Mouse (Mus musculus): ENCODE data around the gene Zscan5b. TPM values are rescaled to one million over a fixed set of nuclear protein-coding genes. Genes with fewer than 3 reads are reported as not detected.
A peak's percentile ranks its signal among the peaks of the same experiment; 100 is the strongest.

The Zscan5b gene
- polyA plus RNA-seq, 1 experiment from 2014 or later, result not detected

DNA sequence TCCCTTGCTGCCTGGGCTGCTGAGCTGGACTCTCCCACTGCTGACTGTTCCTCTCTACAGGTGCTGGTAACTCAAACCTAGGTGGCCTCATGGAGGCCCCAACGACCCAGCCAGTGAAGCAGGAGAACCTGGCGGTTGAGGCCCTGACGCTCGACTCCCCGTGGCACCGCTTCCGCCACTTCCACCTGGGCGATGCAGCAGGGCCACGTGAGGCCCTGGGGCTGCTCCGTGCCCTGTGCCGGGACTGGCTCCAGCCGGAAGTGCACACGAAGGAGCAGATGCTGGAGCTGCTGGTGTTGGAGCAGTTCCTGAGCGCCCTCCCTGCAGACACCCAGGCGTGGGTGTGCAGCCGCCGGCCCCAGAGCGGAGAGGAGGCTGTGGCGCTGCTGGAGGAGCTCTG, 38.3 kb upstream of the Zscan5b start:
- no peaks in the 10 kb centered on the region for H3K27me3 ChIP-seq (replicated peaks; ENCODE audit: control insufficient read depth, insufficient read depth, low read length)
- ATAC-seq, result no peak
- no peaks in the 10 kb centered on the region for H3K9me3 ChIP-seq (ENCODE audit: control insufficient read depth)
- H3K27ac ChIP-seq (ENCODE audit: low read depth, low read length), result no peak overlapping the region
- H3K36me3 ChIP-seq (ENCODE audit: control insufficient read depth, insufficient read depth), result peaks cover 46% of the 10 kb centered on the region
- no peak overlapping the region for H3K9ac ChIP-seq (ENCODE audit: low read depth, low read length)
- H3K4me2 ChIP-seq (replicated peaks; ENCODE audit: low read depth), result no peak overlapping the region
- H3K4me1 ChIP-seq (replicated peaks; ENCODE audit: control insufficient read depth, insufficient read depth, low read length), result no peaks in the 10 kb centered on the region
- no peak for TF ChIP-seq CTCF (IDR thresholded peaks at IDR 0.05; ENCODE audit: low read depth)
- 94% methylated on average over 19 of the region's 19 CpGs for WGBS
- H3K4me3 ChIP-seq (ENCODE audit: low read depth, low read length), result no peak overlapping the region

DNA sequence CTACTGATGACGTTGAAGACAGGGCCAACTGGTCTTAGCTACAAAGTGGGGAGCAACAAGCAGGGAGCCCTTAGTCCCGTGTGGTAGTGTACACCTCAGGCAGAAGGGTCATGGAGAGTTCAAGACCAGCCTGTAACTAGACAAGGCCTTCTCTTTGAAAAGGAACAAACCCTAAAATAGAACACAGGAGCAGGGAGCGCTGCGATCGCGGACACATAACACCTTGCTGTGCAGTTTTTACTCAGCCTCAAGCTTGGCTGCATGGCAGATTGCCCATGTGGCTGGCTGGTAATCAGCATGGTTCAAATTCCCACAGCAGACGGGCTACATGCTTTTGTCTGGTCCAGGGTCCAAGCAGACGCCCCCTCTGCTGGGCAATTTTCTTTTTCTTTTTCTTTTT, 37.6 kb upstream of the Zscan5b start:
- no peak for ATAC-seq
- Histone ChIP-seq H3K9ac (ENCODE audit: low read depth, low read length) (no peak overlapping the region), H3K4me3 (ENCODE audit: low read depth, low read length) (no peak overlapping the region), H3K9me3 (ENCODE audit: control insufficient read depth) (no peaks in the 10 kb centered on the region), H3K27ac (ENCODE audit: low read depth, low read length) (no peak overlapping the region), H3K36me3 (ENCODE audit: control insufficient read depth, insufficient read depth) (peaks cover 50% of the 10 kb centered on the region), H3K4me2 (replicated peaks; ENCODE audit: low read depth) (no peak overlapping the region), H3K27me3 (replicated peaks; ENCODE audit: control insufficient read depth, insufficient read depth, low read length) (no peaks in the 10 kb centered on the region), H3K4me1 (replicated peaks; ENCODE audit: control insufficient read depth, insufficient read depth, low read length) (no peaks in the 10 kb centered on the region)
- WGBS, result 89% methylated on average over 8 of the region's 8 CpGs
- no peak for TF ChIP-seq CTCF (IDR thresholded peaks at IDR 0.05; ENCODE audit: low read depth)

DNA sequence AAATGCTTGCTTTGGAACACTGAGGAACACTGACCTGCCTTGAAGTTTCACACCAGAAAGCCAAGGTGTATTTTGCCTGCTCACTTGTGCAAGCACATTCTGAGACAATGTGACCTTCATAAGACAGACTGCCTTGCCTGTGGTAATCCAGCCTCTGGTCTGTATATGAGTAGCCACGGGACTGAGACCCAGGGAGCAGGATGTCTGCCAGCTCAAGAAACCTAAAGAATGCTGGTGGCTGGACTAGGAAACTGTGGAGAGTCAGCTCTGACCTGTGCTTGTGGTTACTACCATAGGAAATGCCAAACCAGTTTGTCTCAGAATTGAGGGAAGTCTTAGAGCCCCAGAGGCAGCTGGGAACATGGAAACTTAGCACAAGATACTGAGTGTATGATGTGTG, 36.7 kb upstream of the Zscan5b start:
- no peak for TF ChIP-seq CTCF (IDR thresholded peaks at IDR 0.05; ENCODE audit: low read depth)
- H3K27ac ChIP-seq (ENCODE audit: low read depth, low read length), result no peak overlapping the region
- ATAC-seq, result no peak

DNA sequence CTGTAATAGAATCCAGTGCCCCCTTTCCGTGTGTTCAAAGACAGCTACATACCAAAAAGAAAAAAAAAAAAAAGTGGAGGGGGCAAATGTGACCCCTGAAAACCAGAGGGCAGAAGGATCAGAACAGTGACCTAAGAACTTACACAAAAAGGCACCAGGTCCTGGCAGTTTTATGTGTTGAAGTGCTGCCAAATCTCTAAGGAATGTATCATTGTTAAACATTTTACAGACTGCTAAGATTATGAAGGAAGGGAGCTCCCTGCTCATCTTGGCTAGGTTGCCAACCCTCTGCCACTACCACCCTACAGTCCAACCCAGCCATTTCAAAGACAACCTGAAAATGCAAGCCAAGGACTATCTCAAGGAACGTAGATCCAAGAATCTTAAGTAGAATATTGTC, 35.9 kb upstream of the Zscan5b start:
- H3K4me2 ChIP-seq (replicated peaks; ENCODE audit: low read depth), result no peak overlapping the region
- H3K4me1 ChIP-seq (replicated peaks; ENCODE audit: control insufficient read depth, insufficient read depth, low read length), result no peaks in the 10 kb centered on the region
- H3K27ac ChIP-seq (ENCODE audit: low read depth, low read length), result no peak overlapping the region
- H3K27me3 ChIP-seq (replicated peaks; ENCODE audit: control insufficient read depth, insufficient read depth, low read length), result no peaks in the 10 kb centered on the region
- no peak overlapping the region for H3K9ac ChIP-seq (ENCODE audit: low read depth, low read length)
- H3K4me3 ChIP-seq (ENCODE audit: low read depth, low read length), result no peak overlapping the region
- H3K36me3 ChIP-seq (ENCODE audit: control insufficient read depth, insufficient read depth), result peaks cover 49% of the 10 kb centered on the region
- no peaks in the 10 kb centered on the region for H3K9me3 ChIP-seq (ENCODE audit: control insufficient read depth)
- no peak for TF ChIP-seq CTCF (IDR thresholded peaks at IDR 0.05; ENCODE audit: low read depth)
- 89% methylated on average over 2 of the region's 2 CpGs for WGBS
- ATAC-seq, result no peak

More for the DNA sequence above, 36.7 kb upstream of the Zscan5b start:
- 74% methylated on average over 1 of the region's 1 CpGs for WGBS
- H3K9ac ChIP-seq (ENCODE audit: low read depth, low read length), result no peak overlapping the region
- no peaks in the 10 kb centered on the region for H3K27me3 ChIP-seq (replicated peaks; ENCODE audit: control insufficient read depth, insufficient read depth, low read length)
- H3K9me3 ChIP-seq (ENCODE audit: control insufficient read depth), result no peaks in the 10 kb centered on the region
- H3K4me1 ChIP-seq (replicated peaks; ENCODE audit: control insufficient read depth, insufficient read depth, low read length), result no peaks in the 10 kb centered on the region
- peaks cover 49% of the 10 kb centered on the region for H3K36me3 ChIP-seq (ENCODE audit: control insufficient read depth, insufficient read depth)
- H3K4me3 ChIP-seq (ENCODE audit: low read depth, low read length), result no peak overlapping the region
- no peak overlapping the region for H3K4me2 ChIP-seq (replicated peaks; ENCODE audit: low read depth)

DNA sequence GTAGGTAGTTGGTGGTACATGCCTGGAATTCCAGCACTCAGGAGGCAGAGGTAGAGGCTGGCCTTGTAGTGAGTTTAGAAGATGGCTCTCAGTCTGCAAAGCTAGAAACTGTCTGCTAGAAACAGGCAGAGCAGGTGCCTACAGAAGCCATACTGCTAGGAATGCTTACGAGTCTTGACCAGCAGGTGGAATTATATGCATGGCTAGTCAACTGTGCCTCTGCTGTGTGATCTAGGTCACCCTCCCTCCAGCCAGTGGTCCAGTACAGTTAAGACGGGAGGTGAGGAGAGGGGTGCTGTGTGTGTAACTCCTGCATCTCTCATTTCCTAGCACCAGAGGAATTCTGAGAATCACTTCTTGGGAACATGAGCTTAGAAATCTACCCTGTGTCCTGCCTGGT, 35.3 kb upstream of the Zscan5b start:
- H3K9me3 ChIP-seq (ENCODE audit: control insufficient read depth), result no peaks in the 10 kb centered on the region
- no peak overlapping the region for H3K4me2 ChIP-seq (replicated peaks; ENCODE audit: low read depth)
- ATAC-seq, result no peak
- no peaks in the 10 kb centered on the region for H3K4me1 ChIP-seq (replicated peaks; ENCODE audit: control insufficient read depth, insufficient read depth, low read length)
- WGBS, result 85% methylated on average over 2 of the region's 2 CpGs
- H3K4me3 ChIP-seq (ENCODE audit: low read depth, low read length), result no peak overlapping the region
- no peaks in the 10 kb centered on the region for H3K27me3 ChIP-seq (replicated peaks; ENCODE audit: control insufficient read depth, insufficient read depth, low read length)
- no peak overlapping the region for H3K9ac ChIP-seq (ENCODE audit: low read depth, low read length)
- TF ChIP-seq CTCF (IDR thresholded peaks at IDR 0.05; ENCODE audit: low read depth), result no peak
- peaks cover 49% of the 10 kb centered on the region for H3K36me3 ChIP-seq (ENCODE audit: control insufficient read depth, insufficient read depth)
- no peak overlapping the region for H3K27ac ChIP-seq (ENCODE audit: low read depth, low read length)

DNA sequence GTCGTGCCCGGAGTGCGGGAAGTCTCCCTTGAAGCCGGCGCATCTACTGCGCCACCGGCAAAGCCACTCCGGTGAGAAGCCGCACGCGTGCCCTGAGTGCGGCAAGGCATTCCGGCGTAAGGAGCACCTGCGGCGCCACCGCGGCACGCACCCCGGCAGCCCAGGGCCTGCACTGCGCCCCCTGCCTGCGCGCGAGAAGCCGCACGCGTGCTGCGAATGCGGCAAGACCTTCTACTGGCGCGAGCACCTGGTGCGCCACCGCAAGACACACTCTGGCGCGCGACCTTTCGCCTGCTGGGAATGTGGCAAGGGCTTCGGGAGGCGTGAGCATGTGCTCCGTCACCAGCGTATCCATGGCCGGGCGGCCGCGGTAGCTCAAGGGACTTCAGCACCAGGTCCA, 32.5 kb upstream of the Zscan5b start:
- peak; percentile 57 for TF ChIP-seq CTCF (IDR thresholded peaks at IDR 0.05; ENCODE audit: low read depth)
- H3K9ac ChIP-seq (ENCODE audit: low read depth, low read length), result no peak overlapping the region
- no peaks in the 10 kb centered on the region for H3K4me1 ChIP-seq (replicated peaks; ENCODE audit: control insufficient read depth, insufficient read depth, low read length)
- H3K4me2 ChIP-seq (replicated peaks; ENCODE audit: low read depth), result no peak overlapping the region
- H3K27ac ChIP-seq (ENCODE audit: low read depth, low read length), result no peak overlapping the region
- no peaks in the 10 kb centered on the region for H3K9me3 ChIP-seq (ENCODE audit: control insufficient read depth)
- H3K27me3 ChIP-seq (replicated peaks; ENCODE audit: control insufficient read depth, insufficient read depth, low read length), result no peaks in the 10 kb centered on the region
- WGBS, result 51% methylated on average over 45 of the region's 45 CpGs
- H3K4me3 ChIP-seq (ENCODE audit: low read depth, low read length), result no peak overlapping the region
- ATAC-seq, result 0 out of 2 replicates have a peak, but pooled peaks have one; percentile 11
- H3K36me3 ChIP-seq (ENCODE audit: control insufficient read depth, insufficient read depth), result peaks cover 38% of the 10 kb centered on the region

DNA sequence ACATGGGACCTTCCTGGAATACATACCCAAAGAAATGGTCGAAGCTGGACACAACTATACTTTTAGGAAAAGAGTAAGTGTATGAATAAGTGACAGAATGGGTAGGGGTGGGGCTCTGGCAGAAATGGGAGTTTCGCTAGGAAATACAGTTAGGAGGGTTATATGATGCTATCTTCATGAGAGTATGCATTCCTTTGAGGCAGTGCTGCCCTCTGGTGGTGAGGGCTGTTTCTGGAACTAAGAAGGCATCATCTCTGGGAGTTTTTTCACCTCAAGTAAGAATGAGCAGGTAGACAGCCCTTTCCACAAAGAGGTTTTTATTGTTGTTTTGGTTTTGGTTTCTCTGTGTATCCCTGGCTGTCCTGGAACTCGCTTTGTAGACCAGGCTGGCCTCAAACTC, 30.7 kb upstream of the Zscan5b start:
- Histone ChIP-seq H3K9me3 (ENCODE audit: control insufficient read depth) (no peaks in the 10 kb centered on the region), H3K4me2 (replicated peaks; ENCODE audit: low read depth) (no peak overlapping the region), H3K27me3 (replicated peaks; ENCODE audit: control insufficient read depth, insufficient read depth, low read length) (no peaks in the 10 kb centered on the region), H3K27ac (ENCODE audit: low read depth, low read length) (no peak overlapping the region), H3K4me3 (ENCODE audit: low read depth, low read length) (no peak overlapping the region), H3K36me3 (ENCODE audit: control insufficient read depth, insufficient read depth) (peaks cover 22% of the 10 kb centered on the region; the same call in 1 of the 2 replicates), H3K9ac (ENCODE audit: low read depth, low read length) (no peak overlapping the region), H3K4me1 (replicated peaks; ENCODE audit: control insufficient read depth, insufficient read depth, low read length) (no peaks in the 10 kb centered on the region)
- 0 out of 2 replicates have a peak, but pooled peaks have one; percentile 26 for ATAC-seq
- WGBS, result 33% methylated on average over 3 of the region's 3 CpGs
- peak; percentile 89 for TF ChIP-seq CTCF (IDR thresholded peaks at IDR 0.05; ENCODE audit: low read depth)

All from intestine, postnatal 0 days (tissue).